Mouse (Mus musculus): ENCODE results near the gene Cela3b. TPM values are rescaled to one million over a fixed set of nuclear protein-coding genes. Genes with fewer than 3 reads are reported as not detected.

Cela3b gene
- polyA plus RNA-seq, 1 experiment from 2014 or later: not detected

DNA sequence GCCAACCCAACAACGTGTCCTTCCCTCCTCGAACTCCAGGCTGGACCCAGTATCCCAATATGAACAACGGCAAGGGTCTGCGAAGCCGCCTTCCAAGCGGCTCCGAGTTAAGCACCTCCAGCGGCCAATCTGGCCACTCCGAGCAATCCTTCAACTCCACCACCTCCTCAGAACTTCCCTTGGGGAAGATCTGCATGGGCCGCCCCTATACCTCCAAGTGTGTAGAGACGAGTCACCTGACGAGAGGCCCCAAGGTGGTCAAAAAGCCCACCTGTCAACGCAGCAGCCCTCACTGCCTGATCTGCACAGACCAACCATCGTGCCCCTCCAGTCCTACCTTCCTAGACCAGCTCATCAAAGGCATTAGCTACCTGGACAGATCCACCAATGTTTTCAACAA lies 24.2 kb upstream of the Cela3b start:
- Histone ChIP-seq H3K4me2 (ENCODE audit: low read length) (no peak overlapping the region), H3K4me1 (ENCODE audit: control insufficient read depth, insufficient read depth, low read depth, low read length) (no peaks in the 10 kb centered on the region), H3K36me3 (ENCODE audit: control insufficient read depth, insufficient read depth, low read length) (no peaks in the 10 kb centered on the region), H3K9me3 (ENCODE audit: control insufficient read depth, low read length) (no peaks in the 10 kb centered on the region), H3K27ac (ENCODE audit: low read depth, low read length) (no peak overlapping the region), H3K4me3 (ENCODE audit: low read length) (no peak overlapping the region), H3K9ac (ENCODE audit: low read depth, low read length) (no peak overlapping the region), H3K27me3 (replicated peaks; ENCODE audit: control insufficient read depth, insufficient read depth, low read length) (no peaks in the 10 kb centered on the region)
- 91% methylated on average over 14 of the region's 14 CpGs for WGBS
- ATAC-seq: no peak

DNA sequence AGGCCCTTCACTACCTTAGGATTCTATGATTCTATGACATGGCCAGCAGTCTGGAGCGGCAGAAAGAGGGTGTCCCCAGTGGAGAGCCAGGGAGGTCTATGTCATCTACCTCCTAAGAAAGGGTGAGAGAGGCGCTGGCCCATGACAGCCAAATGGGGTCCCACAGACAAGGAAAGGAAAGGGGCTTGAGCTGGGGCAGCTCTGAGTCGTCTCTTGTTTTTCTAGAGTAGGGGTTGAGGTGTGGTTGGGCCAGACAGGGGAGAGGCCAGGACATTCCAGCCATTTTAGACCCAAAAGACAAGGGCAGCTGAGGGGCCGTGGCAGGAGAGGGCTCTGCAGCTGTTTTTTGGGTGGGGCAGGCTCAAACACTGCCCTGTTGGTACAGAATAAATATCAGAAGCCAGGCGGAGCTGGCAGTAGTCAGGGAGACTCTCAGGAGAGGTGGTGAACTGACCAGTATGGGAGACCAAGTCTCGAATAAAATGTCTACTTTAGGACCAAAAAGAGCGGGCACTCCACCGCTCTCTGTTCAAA lies 23.0 kb upstream of the Cela3b start, which contains the start of gene 1700013G24Rik:
Gene 1700013G24Rik (plus strand): TSS at position 51 of the 534 bp plus-strand sequence.
- H3K9me3 ChIP-seq (ENCODE audit: control insufficient read depth, low read length): no peaks in the 10 kb centered on the region
- H3K9ac ChIP-seq (ENCODE audit: low read depth, low read length): no peak within 1 kb of the TSS
- H3K27me3 ChIP-seq (replicated peaks; ENCODE audit: control insufficient read depth, insufficient read depth, low read length): no peaks in the 10 kb centered on the region
- no peak within 1 kb of the TSS for H3K4me3 ChIP-seq (ENCODE audit: low read length)
- 84% methylated on average over 8 of the region's 8 CpGs for WGBS
- no peak within 1 kb of the TSS for H3K4me2 ChIP-seq (ENCODE audit: low read length)
- H3K36me3 ChIP-seq (ENCODE audit: control insufficient read depth, insufficient read depth, low read length): no peaks in the 10 kb centered on the region
- no peaks in the 10 kb centered on the region for H3K4me1 ChIP-seq (ENCODE audit: control insufficient read depth, insufficient read depth, low read depth, low read length)
- H3K27ac ChIP-seq (ENCODE audit: low read depth, low read length): no peak within 1 kb of the TSS
- ATAC-seq: no peak

DNA sequence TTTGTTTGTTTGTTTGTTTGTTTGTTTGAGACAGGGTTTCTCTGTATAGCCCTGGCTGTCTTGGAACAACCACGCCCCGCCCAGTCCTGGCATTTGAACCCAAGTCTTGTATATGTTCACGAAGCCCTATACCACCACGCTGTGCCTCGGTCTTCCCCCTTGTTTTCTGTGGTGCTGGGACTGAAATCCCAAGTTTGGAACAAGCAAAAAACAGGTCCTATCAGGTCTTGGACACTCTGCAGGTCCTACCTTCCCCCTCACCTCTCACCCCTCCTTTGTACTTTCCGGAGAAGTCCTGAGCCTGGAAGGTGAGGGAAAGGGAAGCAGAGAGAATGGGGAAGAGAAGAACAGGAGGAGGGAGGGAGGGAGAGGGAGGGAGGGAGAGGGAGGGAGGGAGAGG lies 21.9 kb upstream of the Cela3b start:
- 93% methylated on average over 6 of the region's 6 CpGs for WGBS

DNA sequence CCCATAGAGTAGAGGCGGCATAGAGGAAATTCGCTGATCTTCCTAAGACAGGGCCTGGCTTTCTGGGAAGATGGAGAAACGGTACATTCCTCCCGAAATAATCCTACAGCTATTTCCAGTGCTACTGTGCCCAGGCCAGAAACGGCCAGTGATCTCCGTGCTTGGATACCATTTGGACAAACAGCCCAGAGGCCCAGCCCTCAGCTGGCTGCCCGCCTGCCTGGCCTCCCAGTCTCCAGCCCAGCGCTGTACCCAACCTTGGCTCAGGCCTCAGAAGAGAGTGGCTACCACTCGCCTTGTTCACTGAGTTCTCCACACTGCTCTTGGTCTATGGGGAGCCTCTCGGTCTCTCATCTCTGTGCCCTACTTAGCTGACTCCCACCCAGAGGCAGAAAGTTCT lies 19.4 kb upstream of the Cela3b start:
- H3K27me3 ChIP-seq (replicated peaks; ENCODE audit: control insufficient read depth, insufficient read depth, low read length): no peaks in the 10 kb centered on the region
- WGBS: 73% methylated on average over 10 of the region's 10 CpGs
- H3K27ac ChIP-seq (ENCODE audit: low read depth, low read length): no peak overlapping the region
- H3K36me3 ChIP-seq (ENCODE audit: control insufficient read depth, insufficient read depth, low read length): no peaks in the 10 kb centered on the region
- H3K9me3 ChIP-seq (ENCODE audit: control insufficient read depth, low read length): no peaks in the 10 kb centered on the region
- no peak overlapping the region for H3K4me2 ChIP-seq (ENCODE audit: low read length)
- no peak overlapping the region for H3K4me3 ChIP-seq (ENCODE audit: low read length)
- peaks cover 3% of the 10 kb centered on the region for H3K4me1 ChIP-seq (ENCODE audit: control insufficient read depth, insufficient read depth, low read depth, low read length)
- no peak for ATAC-seq
- H3K9ac ChIP-seq (ENCODE audit: low read depth, low read length): no peak overlapping the region

More for the DNA sequence above, 21.9 kb upstream of the Cela3b start:
- Histone ChIP-seq H3K4me2 (ENCODE audit: low read length) (no peak overlapping the region), H3K9ac (ENCODE audit: low read depth, low read length) (no peak overlapping the region), H3K4me3 (ENCODE audit: low read length) (no peak overlapping the region), H3K27me3 (replicated peaks; ENCODE audit: control insufficient read depth, insufficient read depth, low read length) (no peaks in the 10 kb centered on the region), H3K36me3 (ENCODE audit: control insufficient read depth, insufficient read depth, low read length) (no peaks in the 10 kb centered on the region), H3K9me3 (ENCODE audit: control insufficient read depth, low read length) (no peaks in the 10 kb centered on the region), H3K27ac (ENCODE audit: low read depth, low read length) (no peak overlapping the region), H3K4me1 (ENCODE audit: control insufficient read depth, insufficient read depth, low read depth, low read length) (peaks cover 3% of the 10 kb centered on the region)
- no peak for ATAC-seq

DNA sequence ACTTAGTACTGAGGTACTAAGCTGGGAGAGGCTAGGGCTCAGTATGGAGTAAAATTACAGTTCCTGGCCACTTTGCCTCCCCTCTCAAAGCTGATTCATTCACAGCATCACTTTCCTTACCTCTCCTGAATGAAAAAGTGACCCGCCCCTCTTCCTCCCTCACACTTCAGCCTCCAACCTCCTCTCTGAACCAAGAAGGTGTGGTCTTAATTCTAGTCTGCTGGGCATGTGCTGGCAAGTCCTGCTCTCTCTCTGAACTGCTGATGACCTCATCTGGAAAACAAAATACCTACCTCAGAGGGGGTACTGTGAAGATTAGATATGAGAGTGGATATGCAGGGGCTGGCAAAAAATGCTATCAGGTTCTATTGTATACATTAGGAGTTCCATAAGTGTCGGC lies 18.8 kb upstream of the Cela3b start:
- no peaks in the 10 kb centered on the region for H3K36me3 ChIP-seq (ENCODE audit: control insufficient read depth, insufficient read depth, low read length)
- ATAC-seq: no peak
- no peaks in the 10 kb centered on the region for H3K9me3 ChIP-seq (ENCODE audit: control insufficient read depth, low read length)
- H3K27ac ChIP-seq (ENCODE audit: low read depth, low read length): no peak overlapping the region
- WGBS: 87% methylated on average over 2 of the region's 2 CpGs
- H3K27me3 ChIP-seq (replicated peaks; ENCODE audit: control insufficient read depth, insufficient read depth, low read length): no peaks in the 10 kb centered on the region
- no peak overlapping the region for H3K4me3 ChIP-seq (ENCODE audit: low read length)
- H3K4me2 ChIP-seq (ENCODE audit: low read length): no peak overlapping the region
- peaks cover 3% of the 10 kb centered on the region for H3K4me1 ChIP-seq (ENCODE audit: control insufficient read depth, insufficient read depth, low read depth, low read length)
- H3K9ac ChIP-seq (ENCODE audit: low read depth, low read length): no peak overlapping the region

DNA sequence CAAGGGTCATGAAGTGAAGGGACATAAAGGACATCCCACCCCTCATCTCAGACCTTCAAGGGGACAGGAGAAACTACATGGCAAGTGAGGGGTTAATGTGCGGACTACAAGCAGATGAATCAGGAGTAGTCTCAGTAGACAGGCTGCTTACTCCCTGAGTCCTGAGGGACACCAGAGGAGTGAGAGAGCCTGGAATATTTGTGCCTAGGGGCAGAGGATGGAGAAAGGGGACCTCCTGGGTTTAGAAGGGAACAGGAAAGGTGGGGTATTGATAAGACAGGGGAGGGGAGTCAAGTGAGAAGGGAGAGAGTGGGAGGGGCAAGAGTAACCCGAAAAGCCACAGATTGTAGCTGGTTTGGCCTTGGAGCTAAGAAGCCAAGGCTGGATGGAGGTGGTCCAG lies 18.3 kb upstream of the Cela3b start:
- no peaks in the 10 kb centered on the region for H3K9me3 ChIP-seq (ENCODE audit: control insufficient read depth, low read length)
- H3K27me3 ChIP-seq (replicated peaks; ENCODE audit: control insufficient read depth, insufficient read depth, low read length): no peaks in the 10 kb centered on the region
- no peak for ATAC-seq
- no peak overlapping the region for H3K9ac ChIP-seq (ENCODE audit: low read depth, low read length)
- no peaks in the 10 kb centered on the region for H3K36me3 ChIP-seq (ENCODE audit: control insufficient read depth, insufficient read depth, low read length)
- H3K4me1 ChIP-seq (ENCODE audit: control insufficient read depth, insufficient read depth, low read depth, low read length): peaks cover 3% of the 10 kb centered on the region
- H3K4me2 ChIP-seq (ENCODE audit: low read length): no peak overlapping the region
- no peak overlapping the region for H3K27ac ChIP-seq (ENCODE audit: low read depth, low read length)
- 36% methylated on average over 2 of the region's 2 CpGs for WGBS
- H3K4me3 ChIP-seq (ENCODE audit: low read length): no peak overlapping the region

DNA sequence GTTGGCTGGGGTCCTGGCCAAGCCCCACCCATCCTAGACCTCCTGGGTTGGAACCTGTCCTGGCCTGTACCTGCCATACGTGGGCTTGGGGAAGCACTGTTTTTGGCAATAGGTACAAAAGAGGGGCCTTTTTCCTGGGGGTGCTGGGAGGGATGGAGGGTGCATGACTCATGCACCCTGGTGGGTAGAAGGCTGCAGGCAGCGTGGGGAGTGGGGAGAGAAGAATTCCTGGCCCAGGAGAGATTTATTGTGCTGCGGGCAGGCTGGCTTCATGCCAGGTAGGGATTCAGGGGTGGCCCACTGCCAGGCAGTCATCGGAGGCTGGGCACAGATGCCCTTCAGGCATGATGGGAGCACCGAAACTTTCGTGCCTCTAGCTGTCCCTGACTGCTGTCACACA lies 17.9 kb upstream of the Cela3b start:
- ATAC-seq: no peak
- Histone ChIP-seq H3K4me1 (ENCODE audit: control insufficient read depth, insufficient read depth, low read depth, low read length) (peaks cover 3% of the 10 kb centered on the region), H3K36me3 (ENCODE audit: control insufficient read depth, insufficient read depth, low read length) (no peaks in the 10 kb centered on the region), H3K9ac (ENCODE audit: low read depth, low read length) (no peak overlapping the region), H3K27ac (ENCODE audit: low read depth, low read length) (no peak overlapping the region), H3K27me3 (replicated peaks; ENCODE audit: control insufficient read depth, insufficient read depth, low read length) (no peaks in the 10 kb centered on the region), H3K4me2 (ENCODE audit: low read length) (no peak overlapping the region), H3K9me3 (ENCODE audit: control insufficient read depth, low read length) (no peaks in the 10 kb centered on the region), H3K4me3 (ENCODE audit: low read length) (no peak overlapping the region)
- WGBS: 20% methylated on average over 6 of the region's 6 CpGs

DNA sequence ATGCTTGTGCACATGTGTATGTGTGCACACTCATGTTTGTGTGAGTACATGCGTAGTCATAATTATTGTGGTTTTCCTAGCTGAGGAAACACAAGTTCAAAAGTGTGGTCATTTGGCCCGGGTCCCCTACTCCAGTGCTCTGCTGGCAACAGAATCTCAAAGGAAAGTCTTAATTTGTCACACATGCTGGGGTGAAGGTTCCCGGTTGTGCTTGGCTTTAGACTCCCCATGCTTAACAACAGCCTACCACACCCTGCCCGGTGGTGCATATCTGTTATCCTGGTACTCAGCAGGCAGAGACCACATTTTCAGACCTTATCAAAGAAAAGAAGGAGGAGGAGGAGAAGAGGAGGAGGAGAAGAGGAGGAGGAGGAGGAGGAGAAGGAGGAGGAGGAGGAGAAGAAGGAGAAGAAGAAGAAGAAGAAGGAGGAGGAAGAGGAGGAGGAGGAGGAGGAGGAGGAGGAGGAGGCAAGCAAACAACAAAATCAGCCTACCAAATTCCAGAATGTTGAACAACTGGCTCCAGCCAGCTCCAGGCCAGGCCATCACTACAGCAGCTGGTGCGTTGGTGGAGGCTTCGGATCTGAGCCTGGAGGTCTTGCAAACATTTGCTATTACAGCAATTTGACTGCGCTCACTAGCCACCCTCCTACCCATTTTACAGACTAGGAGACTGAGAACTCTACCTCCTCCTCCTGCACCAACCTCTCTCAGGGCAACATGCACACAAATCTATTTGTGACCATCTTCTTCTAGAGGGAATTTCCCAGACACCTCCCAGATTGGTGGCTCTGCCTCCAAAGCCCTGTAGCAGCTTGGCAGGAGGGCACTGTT lies 17.2 kb upstream of the Cela3b start:
- WGBS: 70% methylated on average over 7 of the region's 7 CpGs
- H3K4me1 ChIP-seq (ENCODE audit: control insufficient read depth, insufficient read depth, low read depth, low read length): peaks cover 3% of the 10 kb centered on the region
- H3K27ac ChIP-seq (ENCODE audit: low read depth, low read length): no peak overlapping the region
- H3K4me3 ChIP-seq (ENCODE audit: low read length): no peak overlapping the region
- H3K4me2 ChIP-seq (ENCODE audit: low read length): no peak overlapping the region
- ATAC-seq: no peak
- H3K9me3 ChIP-seq (ENCODE audit: control insufficient read depth, low read length): no peaks in the 10 kb centered on the region
- no peaks in the 10 kb centered on the region for H3K36me3 ChIP-seq (ENCODE audit: control insufficient read depth, insufficient read depth, low read length)
- no peak overlapping the region for H3K9ac ChIP-seq (ENCODE audit: low read depth, low read length)
- no peaks in the 10 kb centered on the region for H3K27me3 ChIP-seq (replicated peaks; ENCODE audit: control insufficient read depth, insufficient read depth, low read length)

DNA sequence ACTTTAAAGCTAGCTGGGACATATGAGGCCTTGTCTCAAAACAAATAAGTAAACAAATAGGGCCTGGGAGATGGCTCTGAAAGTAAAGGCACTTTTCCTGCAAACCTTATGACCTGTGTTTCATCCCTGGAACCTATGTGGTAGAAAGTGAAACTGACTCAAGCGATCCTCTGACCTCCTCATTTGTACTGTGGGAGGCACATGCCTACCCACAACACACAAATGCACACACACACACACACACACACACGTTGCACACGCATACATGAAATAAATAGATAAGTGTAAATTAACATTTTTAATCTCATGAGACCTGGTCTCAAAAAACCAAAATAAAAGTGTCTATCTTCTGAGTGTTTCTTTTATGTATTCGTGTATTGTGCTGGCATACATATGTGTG lies 15.5 kb upstream of the Cela3b start:
- no peaks in the 10 kb centered on the region for H3K9me3 ChIP-seq (ENCODE audit: control insufficient read depth, low read length)
- H3K4me1 ChIP-seq (ENCODE audit: control insufficient read depth, insufficient read depth, low read depth, low read length): peaks cover 3% of the 10 kb centered on the region
- no peaks in the 10 kb centered on the region for H3K27me3 ChIP-seq (replicated peaks; ENCODE audit: control insufficient read depth, insufficient read depth, low read length)
- ATAC-seq: no peak
- no peak overlapping the region for H3K27ac ChIP-seq (ENCODE audit: low read depth, low read length)
- H3K9ac ChIP-seq (ENCODE audit: low read depth, low read length): no peak overlapping the region
- no peak overlapping the region for H3K4me2 ChIP-seq (ENCODE audit: low read length)
- 94% methylated on average over 4 of the region's 4 CpGs for WGBS
- H3K4me3 ChIP-seq (ENCODE audit: low read length): no peak overlapping the region
- H3K36me3 ChIP-seq (ENCODE audit: control insufficient read depth, insufficient read depth, low read length): no peaks in the 10 kb centered on the region
